Mouse (Mus musculus): ENCODE measurements around the gene Fcgr1. TPM values are rescaled to one million over a fixed set of nuclear protein-coding genes. Genes with fewer than 3 reads are reported as not detected.

The Fcgr1 gene
- total RNA-seq (2023): 10 to 100 TPM; 30.3 to 40.7 TPM

GRCm38 (mm10) chr3:96293787-96294186 lies at the start of gene Fcgr1:
Gene Fcgr1 (minus strand): TSS chr3:96293969.

DNA sequence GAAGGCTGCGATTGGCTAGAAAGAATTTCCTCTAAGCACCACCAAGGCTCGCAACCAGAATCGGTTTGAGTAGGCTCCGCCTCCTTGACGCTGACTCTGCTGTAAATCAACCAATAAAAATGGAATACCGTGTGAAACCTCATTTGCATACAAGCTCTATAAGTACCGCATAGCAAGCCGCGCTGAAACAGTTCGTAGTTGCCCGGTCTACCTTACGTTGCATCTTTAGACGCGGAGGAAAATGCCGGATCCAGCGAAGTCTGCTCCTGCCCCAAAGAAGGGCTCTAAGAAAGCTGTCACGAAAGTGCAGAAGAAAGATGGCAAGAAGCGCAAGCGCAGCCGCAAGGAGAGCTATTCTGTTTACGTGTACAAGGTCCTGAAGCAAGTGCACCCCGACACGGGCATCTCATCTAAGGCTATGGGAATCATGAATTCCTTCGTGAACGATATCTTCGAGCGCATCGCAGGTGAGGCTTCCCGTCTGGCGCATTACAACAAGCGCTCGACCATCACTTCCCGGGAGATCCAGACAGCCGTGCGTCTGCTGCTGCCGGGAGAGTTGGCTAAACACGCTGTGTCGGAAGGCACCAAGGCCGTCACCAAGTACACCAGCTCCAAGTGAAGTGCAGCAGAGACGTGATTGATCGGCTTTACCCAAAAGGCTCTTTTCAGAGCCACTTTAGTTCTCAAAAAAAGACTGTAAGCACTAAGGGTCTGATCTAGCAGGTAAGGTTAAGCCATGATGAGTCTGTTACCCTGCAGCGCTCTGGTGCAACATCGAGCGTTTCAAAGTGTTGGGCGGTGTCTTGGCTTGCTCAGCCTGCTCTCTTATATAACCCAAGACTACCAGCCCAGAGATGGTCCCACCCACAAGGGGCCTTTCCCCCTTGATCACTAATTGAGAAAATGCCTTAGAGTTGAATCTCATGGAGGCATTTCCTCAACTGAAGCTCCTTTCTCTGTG lies 24.0 kb downstream of the Fcgr1 start, which contains the start of gene Hist2h2bb:
TSS of gene Hist2h2bb (plus strand) at position 242 of the 964 bp plus-strand sequence.

GRCm38 (mm10) chr3:96268051-96268775 lies 25.6 kb downstream of the Fcgr1 start, which contains the start of gene Hist2h3b:
Gene Hist2h3b (plus strand): TSS chr3:96268654.

DNA sequence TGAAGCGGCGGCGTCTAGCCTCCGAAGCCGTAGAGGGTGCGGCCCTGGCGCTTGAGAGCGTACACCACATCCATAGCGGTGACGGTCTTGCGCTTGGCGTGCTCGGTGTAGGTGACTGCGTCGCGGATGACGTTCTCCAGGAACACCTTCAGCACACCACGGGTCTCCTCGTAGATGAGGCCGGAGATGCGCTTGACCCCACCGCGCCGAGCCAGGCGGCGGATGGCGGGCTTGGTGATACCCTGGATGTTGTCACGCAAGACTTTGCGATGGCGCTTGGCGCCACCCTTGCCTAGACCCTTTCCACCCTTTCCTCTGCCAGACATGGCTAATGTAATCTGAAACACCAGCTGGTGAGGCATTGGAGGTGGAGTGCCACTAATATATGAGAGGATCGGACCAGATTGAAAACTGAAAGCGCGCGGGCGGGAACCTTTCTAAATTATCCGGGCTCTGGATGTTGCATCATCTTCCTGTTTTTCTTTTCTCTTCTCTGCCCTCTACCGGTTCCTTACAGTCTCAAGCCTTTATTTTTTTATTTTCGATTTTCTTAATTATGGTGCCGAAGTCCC lies 30.7 kb downstream of the Fcgr1 start, which contains the start of gene Hist2h4:
TSS of gene Hist2h4 (minus strand) at position 333 of the 572 bp plus-strand sequence.

DNA sequence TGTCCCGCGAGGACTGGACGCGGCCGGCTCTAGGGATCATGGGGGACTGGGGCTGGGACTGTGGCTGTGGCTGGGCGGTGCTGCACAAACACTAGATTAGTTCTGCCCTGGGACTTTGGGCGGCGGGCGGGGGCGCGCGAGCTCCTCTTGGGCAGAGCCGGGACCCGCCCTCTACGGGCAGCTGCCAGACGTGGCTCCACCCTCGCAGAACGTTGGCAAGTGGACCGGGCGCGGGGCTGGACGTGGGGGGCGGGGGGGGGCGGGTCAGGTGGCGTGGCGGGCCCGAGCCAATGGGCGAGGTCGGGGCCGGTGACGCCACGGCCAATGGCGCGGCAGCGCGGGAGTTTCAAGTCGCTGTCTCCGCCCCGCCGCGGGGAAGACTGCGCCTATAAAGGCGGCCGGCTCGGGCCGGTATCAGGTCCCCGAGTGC lies 47.3 kb downstream of the Fcgr1 start, which contains the start of gene Hist2h3c1:
TSS of gene Hist2h3c1 (plus strand) at position 259 of the 430 bp plus-strand sequence.

GRCm38 (mm10) chr3:96245003-96245886 lies 48.5 kb downstream of the Fcgr1 start, which contains the start of gene Hist2h2aa1:
Gene Hist2h2aa1 (plus strand): TSS chr3:96245497.

GRCm38 (mm10) chr3:96239949-96240798 lies 53.6 kb downstream of the Fcgr1 start, which contains the start of gene Hist2h2aa2:
Gene Hist2h2aa2 (minus strand): TSS chr3:96240276.

DNA sequence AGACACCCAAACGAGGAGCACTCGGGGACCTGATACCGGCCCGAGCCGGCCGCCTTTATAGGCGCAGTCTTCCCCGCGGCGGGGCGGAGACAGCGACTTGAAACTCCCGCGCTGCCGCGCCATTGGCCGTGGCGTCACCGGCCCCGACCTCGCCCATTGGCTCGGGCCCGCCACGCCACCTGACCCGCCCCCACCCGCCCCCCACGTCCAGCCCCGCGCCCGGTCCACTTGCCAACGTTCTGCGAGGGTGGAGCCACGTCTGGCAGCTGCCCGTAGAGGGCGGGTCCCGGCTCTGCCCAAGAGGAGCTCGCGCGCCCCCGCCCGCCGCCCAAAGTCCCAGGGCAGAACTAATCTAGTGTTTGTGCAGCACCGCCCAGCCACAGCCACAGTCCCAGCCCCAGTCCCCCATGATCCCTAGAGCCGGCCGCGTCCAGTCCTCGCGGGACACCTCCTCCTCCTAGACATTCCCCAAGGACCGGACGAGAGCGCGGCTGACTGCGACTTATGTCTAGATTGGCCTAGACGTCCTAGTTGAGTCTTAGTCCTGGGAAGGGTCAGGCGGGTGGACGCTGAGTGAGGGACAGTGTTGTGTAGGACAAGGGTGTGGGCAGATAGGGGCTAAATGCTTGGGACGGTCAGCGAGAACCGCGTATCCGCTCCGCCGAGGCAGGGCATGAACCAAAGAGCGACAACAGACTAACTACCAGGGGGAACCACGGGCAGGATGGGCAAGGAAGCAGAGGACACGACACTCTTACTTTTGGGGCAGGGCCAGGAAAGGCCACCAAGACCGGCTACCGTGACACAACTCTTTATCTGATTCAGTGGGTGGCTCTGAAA lies 54.6 kb downstream of the Fcgr1 start, which contains the start of gene Hist2h3c2:
TSS of gene Hist2h3c2 (minus strand) at position 174 of the 840 bp plus-strand sequence.

Other genes with a start within 250 kb of the Fcgr1 start
- 10 to 100 TPM; 21.1 to 30.0 TPM for gene Vps45, start 235.5 kb downstream of the Fcgr1 start, total RNA-seq (2023)
- 1 to 10 TPM; 6.0 to 6.3 TPM for gene Otud7b, start 189.4 kb downstream of the Fcgr1 start, total RNA-seq (2023)
- not detected for gene Mtmr11, start 132.0 kb downstream of the Fcgr1 start, total RNA-seq (2023)
- gene Sf3b4, start 121.6 kb downstream of the Fcgr1 start, total RNA-seq (2023): 10 to 100 TPM; 45.2 to 48.2 TPM
- gene Sv2a, start 112.8 kb downstream of the Fcgr1 start, total RNA-seq (2023): under 1 TPM in 1 of 2 experiments, not detected in 1; 0.24 TPM
- 10 to 100 TPM in 1 of 2 experiments, 1 to 10 TPM in 1; 7.4 to 11.4 TPM for gene Bola1, start 74.3 kb downstream of the Fcgr1 start, total RNA-seq (2023)
- 1 to 10 TPM; 4.4 to 6.6 TPM for gene Hist2h2ab, start 74.1 kb downstream of the Fcgr1 start, total RNA-seq (2023)
- 100 to 1,000 TPM; 100 to 108 TPM for gene Hist2h2ac, start 73.1 kb downstream of the Fcgr1 start, total RNA-seq (2023)
- gene Hist2h2be, start 72.8 kb downstream of the Fcgr1 start, total RNA-seq (2023): 1 to 10 TPM; 3.4 to 4.3 TPM
- 1 to 10 TPM; 2.3 to 3.4 TPM for gene Hist2h3c2, start 54.8 kb downstream of the Fcgr1 start, total RNA-seq (2023)
- 100 to 1,000 TPM; 822 to 823 TPM for gene Hist2h2aa2, start 53.7 kb downstream of the Fcgr1 start, total RNA-seq (2023)
- 10 to 100 TPM; 11.2 to 22.3 TPM for gene Hist2h2aa1, start 48.5 kb downstream of the Fcgr1 start, total RNA-seq (2023)
- not detected for gene Hist2h3c1, start 47.3 kb downstream of the Fcgr1 start, total RNA-seq (2023)
- gene Hist2h4, start 30.7 kb downstream of the Fcgr1 start, total RNA-seq (2023): 10 to 100 TPM; 33.3 to 34.7 TPM
- gene Hist2h3b, start 25.3 kb downstream of the Fcgr1 start, total RNA-seq (2023): 100 to 1,000 TPM; 137 to 151 TPM
- 100 to 1,000 TPM; 161 to 180 TPM for gene Hist2h2bb, start 24.2 kb downstream of the Fcgr1 start, total RNA-seq (2023)
- not detected for gene BC107364, start 158.3 kb upstream of the Fcgr1 start, total RNA-seq (2023)
- gene Hfe2, start 231.2 kb upstream of the Fcgr1 start, total RNA-seq (2023): not detected

Measured in monocyte, adult 59 days (primary cell).